Mouse (Mus musculus) forebrain, postnatal 0 days (tissue): ENCODE data around the gene Itih5. TPM values are rescaled to one million over a fixed set of nuclear protein-coding genes. Genes with fewer than 3 reads are reported as not detected.

Experiments used
- ATAC-seq: fragments of 200-750 bp; cut with Nextera tagmentation; 2 replicates; pipeline ENCODE4 v1.8.0; 2017; ENCODE audit warnings: mild to moderate bottlenecking, moderate library complexity
- DNase-seq: peaks from one replicate; pipeline ENCODE4 v3.0.0-alpha.2; 2015
- H3K27ac ChIP-seq: fragments of 300-500 bp; sonication (generic); 2 replicates; pipeline ENCODE4 v1.5.1; 2014; ENCODE audit warnings: low read depth, mild to moderate bottlenecking, antibody characterized with exemption, low read length, moderate library complexity, mixed read lengths
- H3K27me3 ChIP-seq: fragments of 300-500 bp; sonication (generic); 2 replicates; pipeline ENCODE4 v1.6.1; 2014; ENCODE audit warnings: mild to moderate bottlenecking, low read length, mixed read lengths; ENCODE audit not compliant: insufficient read depth
- H3K36me3 ChIP-seq: fragments of 300-500 bp; sonication (generic); 2 replicates; pipeline ENCODE4 v1.6.1; 2014; ENCODE audit warnings: mild to moderate bottlenecking, moderate library complexity; ENCODE audit not compliant: insufficient read depth
- H3K4me1 ChIP-seq: fragments of 300-500 bp; sonication (generic); 2 replicates; pipeline ENCODE4 v1.6.1; 2014; ENCODE audit warnings: antibody characterized with exemption; ENCODE audit not compliant: insufficient read depth
- H3K4me2 ChIP-seq: fragments of 300-500 bp; sonication (generic); 2 replicates; pipeline ENCODE4 v1.6.1; 2014; ENCODE audit warnings: low read depth, mild to moderate bottlenecking, moderate library complexity
- H3K4me3 ChIP-seq: fragments of 300-500 bp; sonication (generic); 2 replicates; pipeline ENCODE4 v1.5.1; 2014; ENCODE audit warnings: low read depth, low read length, mixed read lengths
- H3K9ac ChIP-seq: fragments of 300-500 bp; sonication (generic); 2 replicates; pipeline ENCODE4 v1.6.1; 2014; ENCODE audit warnings: mild to moderate bottlenecking
- H3K9me3 ChIP-seq: fragments of 300-500 bp; sonication (generic); 2 replicates; pipeline ENCODE4 v1.6.1; 2016; ENCODE audit warnings: low read length
- CTCF ChIP-seq: sonication (generic); IDR thresholded peaks from 2 replicates; pipeline ENCODE4 v1.5.1; 2016; ENCODE audit warnings: antibody characterized with exemption, control low read depth, low read depth
- WGBS: fragments of 180-500 bp; shearing (Covaris S2); extraction: QIAGEN DNeasy Blood & Tissue Kit; methylation state at CpG from one replicate; pipeline ENCODE4 v1.1.7; 2014; 5-methylcytosine and 5-hydroxymethylcytosine counted together
- polyA plus RNA-seq: library from polyadenylated mRNA; unstranded; fragments of >200 nt; fragmentation: Nextera tagmentation; extraction: Ambion mirVana; gene quantifications from 2 replicates; pipeline ENCODE4 v1.2.1, GENCODE M21; 2015
- total RNA-seq: library from RNA; depleted of rRNA; stranded (reverse); fragments of >200 nt; gene quantifications from 2 replicates; pipeline ENCODE4 v1.2.3, GENCODE M21; 2014

The Itih5 gene
- total and polyA plus RNA-seq, 2 experiments from 2014 or later: 7.3 to 15.7 TPM

DNA sequence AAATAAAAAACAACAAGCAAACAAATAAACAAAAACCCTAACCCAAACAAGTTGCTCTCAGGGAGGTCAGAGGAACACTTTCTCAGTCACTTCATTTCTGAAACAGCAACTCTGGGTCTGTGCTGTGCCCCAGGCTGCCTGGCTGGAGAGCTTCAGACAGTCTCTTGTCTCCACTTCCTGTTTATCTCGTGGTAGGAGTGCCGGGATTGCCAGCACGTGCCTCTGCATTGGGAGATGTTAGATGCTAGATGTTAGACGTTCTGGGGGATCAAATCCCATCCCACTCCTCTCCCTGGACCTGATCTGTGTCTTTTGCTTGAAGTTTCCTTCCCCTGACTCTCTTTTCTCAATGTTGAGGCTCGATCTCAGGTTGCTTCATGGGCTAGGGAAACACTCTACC lies 104.9 kb downstream of the Itih5 start:
- ATAC-seq (no peak), DNase-seq (no peak)
- no peak overlapping the region for H3K4me3 ChIP-seq
- H3K27me3 ChIP-seq: no peaks in the 10 kb centered on the region
- 76% methylated on average over 5 of the region's 5 CpGs for WGBS
- H3K36me3 ChIP-seq: no peaks in the 10 kb centered on the region
- H3K27ac ChIP-seq: no peak overlapping the region
- H3K4me1 ChIP-seq: no peaks in the 10 kb centered on the region
- H3K4me2 ChIP-seq: no peak overlapping the region
- no peak for TF ChIP-seq CTCF
- H3K9ac ChIP-seq: no peak overlapping the region
- H3K9me3 ChIP-seq: no peaks in the 10 kb centered on the region

DNA sequence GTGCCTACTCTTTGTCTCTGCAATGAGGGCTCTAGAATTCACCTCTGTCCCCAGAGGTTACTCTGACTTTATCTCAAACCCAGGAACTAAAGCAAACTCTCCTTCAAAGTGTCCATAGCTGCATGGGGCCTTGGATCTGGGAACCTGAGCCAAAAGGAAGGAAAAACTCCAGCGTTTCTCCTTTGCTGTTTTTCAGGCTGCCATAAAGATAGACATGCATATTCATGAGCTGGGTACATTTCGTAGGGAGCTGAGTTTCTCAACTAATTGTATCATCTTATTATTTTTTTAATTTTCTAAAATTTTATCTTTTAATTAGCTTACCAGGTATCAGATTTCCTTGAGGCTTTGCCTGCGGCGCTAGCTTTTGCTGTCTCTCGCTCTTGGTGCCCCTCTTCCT lies 106.7 kb downstream of the Itih5 start:
- H3K9ac ChIP-seq: no peak overlapping the region
- H3K27me3 ChIP-seq: no peaks in the 10 kb centered on the region
- H3K4me3 ChIP-seq: no peak overlapping the region
- ATAC-seq (no peak), DNase-seq (no peak)
- H3K4me1 ChIP-seq: no peaks in the 10 kb centered on the region
- no peaks in the 10 kb centered on the region for H3K36me3 ChIP-seq
- no peaks in the 10 kb centered on the region for H3K9me3 ChIP-seq
- no peak overlapping the region for H3K27ac ChIP-seq
- TF ChIP-seq CTCF: no peak
- WGBS: 30% methylated on average over 5 of the region's 5 CpGs
- no peak overlapping the region for H3K4me2 ChIP-seq

DNA sequence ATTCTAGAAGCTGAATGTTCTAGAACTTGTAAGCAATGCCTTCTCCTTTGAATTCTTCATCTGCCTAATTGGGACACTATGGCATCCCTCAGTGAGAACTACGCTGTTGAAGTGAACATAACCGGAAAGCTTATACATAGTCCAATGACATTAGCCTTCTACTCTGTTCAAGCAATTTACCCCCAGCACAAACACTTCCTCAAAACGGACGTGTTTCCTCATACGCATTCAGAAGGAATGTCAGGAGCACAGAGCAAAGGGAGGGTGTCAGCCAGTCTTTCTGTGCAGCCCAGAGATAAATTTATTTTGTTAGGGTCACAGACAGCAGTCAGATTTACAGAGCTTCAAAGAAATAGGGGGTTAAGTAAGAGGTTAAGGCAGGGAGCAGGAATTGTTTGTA lies 108.0 kb downstream of the Itih5 start:
- DNase-seq (no peak), ATAC-seq (no peak)
- Histone ChIP-seq H3K36me3 (no peaks in the 10 kb centered on the region), H3K9ac (no peak overlapping the region), H3K4me1 (no peaks in the 10 kb centered on the region), H3K4me3 (no peak overlapping the region), H3K27me3 (no peaks in the 10 kb centered on the region), H3K27ac (no peak overlapping the region), H3K9me3 (no peaks in the 10 kb centered on the region), H3K4me2 (no peak overlapping the region)
- no peak for TF ChIP-seq CTCF
- 79% methylated on average over 5 of the region's 5 CpGs for WGBS

DNA sequence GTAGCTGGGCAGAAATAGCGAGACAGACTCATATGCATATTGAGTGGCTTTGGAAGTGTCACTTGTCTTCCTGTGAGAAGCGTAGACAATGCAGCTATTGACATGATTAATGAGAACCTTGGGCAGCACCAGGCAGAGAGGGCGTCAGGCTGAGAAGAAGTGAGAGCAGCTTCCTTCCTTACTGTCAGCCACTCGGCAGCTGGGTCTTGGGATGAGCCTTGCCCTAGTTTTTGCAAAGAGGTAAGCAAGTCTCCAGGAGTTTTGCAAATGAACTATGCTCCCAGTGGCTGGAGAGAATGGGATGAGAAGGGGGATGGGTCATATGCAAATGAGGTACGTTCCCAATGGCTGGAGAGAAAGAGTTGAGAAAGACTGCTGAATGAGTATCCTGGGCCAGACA lies 109.4 kb downstream of the Itih5 start:
- H3K9ac ChIP-seq: no peak overlapping the region
- no peak overlapping the region for H3K27ac ChIP-seq
- ATAC-seq (no peak), DNase-seq (no peak)
- no peaks in the 10 kb centered on the region for H3K36me3 ChIP-seq
- TF ChIP-seq CTCF: no peak
- H3K4me1 ChIP-seq: no peaks in the 10 kb centered on the region
- H3K27me3 ChIP-seq: no peaks in the 10 kb centered on the region
- WGBS: 18% methylated on average over 5 of the region's 5 CpGs
- no peak overlapping the region for H3K4me2 ChIP-seq
- no peaks in the 10 kb centered on the region for H3K9me3 ChIP-seq
- no peak overlapping the region for H3K4me3 ChIP-seq

DNA sequence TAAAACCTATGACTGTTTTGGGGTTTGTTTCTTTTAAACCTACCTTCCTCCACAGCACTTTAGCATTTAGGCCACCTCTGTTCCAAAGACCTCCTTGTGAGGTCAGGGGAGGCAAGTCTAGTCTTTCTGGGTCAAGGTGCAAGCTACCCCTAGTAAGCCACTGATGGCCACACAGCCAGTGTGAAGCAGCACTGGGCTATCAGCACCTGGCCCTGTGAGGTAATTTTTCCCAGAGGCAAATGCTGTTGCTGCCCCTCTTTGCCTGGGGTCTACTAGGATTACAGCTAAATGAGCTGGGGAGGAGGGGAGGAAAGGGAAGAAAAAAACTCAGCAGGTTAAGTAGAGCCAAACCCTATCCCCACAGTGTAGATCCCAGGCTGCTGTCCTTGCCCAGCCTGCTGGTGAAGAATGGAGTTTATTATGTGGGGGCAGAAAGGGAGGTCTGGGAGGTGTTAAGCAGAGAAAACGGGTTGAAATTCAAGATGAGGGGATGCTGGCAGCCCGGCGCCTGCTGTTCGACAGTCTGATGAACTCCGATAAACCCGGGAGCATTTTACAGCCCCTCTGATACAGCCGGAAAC lies 110.6 kb downstream of the Itih5 start:
- 42% methylated on average over 7 of the region's 7 CpGs for WGBS
- Histone ChIP-seq H3K9me3 (no peaks in the 10 kb centered on the region), H3K27ac (no peak overlapping the region), H3K36me3 (no peaks in the 10 kb centered on the region), H3K4me3 (no peak overlapping the region), H3K4me1 (no peaks in the 10 kb centered on the region), H3K9ac (no peak overlapping the region), H3K27me3 (no peaks in the 10 kb centered on the region), H3K4me2 (no peak overlapping the region)
- no peak for TF ChIP-seq CTCF
- no peak for ATAC-seq
- no peak for DNase-seq

DNA sequence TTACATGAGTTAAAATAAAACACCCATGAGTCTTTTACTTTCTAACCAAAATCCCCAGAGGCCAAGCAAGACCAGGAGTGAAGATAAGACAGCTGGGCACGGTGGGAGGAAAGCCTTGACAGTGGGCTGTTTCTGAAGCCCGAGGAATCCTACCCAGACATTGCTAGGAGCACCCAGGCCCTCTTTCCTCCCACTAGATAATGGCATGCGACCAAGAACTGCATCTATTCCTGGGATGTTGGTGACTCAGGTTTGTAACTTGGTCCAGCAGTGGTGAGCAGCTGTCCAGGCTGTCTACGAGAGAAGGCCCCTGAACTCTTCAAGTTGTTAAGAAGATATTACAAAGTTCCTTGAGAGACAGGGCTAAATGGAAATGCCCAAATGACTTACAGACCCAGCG lies 112.5 kb downstream of the Itih5 start:
- H3K9me3 ChIP-seq: no peaks in the 10 kb centered on the region
- 84% methylated on average over 5 of the region's 5 CpGs for WGBS
- no peaks in the 10 kb centered on the region for H3K27me3 ChIP-seq
- no peak overlapping the region for H3K4me3 ChIP-seq
- no peaks in the 10 kb centered on the region for H3K36me3 ChIP-seq
- H3K9ac ChIP-seq: no peak overlapping the region
- no peaks in the 10 kb centered on the region for H3K4me1 ChIP-seq
- H3K4me2 ChIP-seq: no peak overlapping the region
- TF ChIP-seq CTCF: no peak
- ATAC-seq (no peak), DNase-seq (no peak)
- H3K27ac ChIP-seq: no peak overlapping the region

DNA sequence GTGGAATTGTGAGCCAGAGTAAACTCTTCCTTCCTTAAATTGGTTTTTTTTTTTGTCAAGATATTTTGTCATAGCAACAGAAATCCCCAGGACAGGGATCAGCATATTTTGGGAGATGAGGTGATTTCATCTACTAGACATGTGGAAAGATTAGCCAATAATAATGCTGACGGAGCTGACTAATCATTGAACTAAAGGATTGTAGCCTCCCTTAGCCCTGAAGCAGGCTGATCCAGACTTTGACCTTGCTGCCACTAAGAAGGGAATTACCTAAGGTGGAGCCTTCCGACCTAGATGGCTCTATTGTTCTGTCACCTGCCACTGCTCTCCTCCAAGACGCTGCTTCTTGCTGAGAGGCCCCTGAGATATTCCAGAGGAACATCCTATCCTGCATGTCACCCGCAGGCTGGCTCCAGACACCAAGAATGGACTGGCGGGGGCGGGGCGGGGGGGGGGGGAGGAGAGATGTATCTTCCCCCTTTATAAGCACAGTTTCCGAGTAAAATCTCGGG lies 119.3 kb downstream of the Itih5 start:
- Histone ChIP-seq H3K4me3 (no peak overlapping the region), H3K27ac (no peak overlapping the region), H3K27me3 (no peaks in the 10 kb centered on the region), H3K4me2 (no peak overlapping the region), H3K9ac (no peak overlapping the region), H3K4me1 (peaks cover 7% of the 10 kb centered on the region), H3K9me3 (no peaks in the 10 kb centered on the region), H3K36me3 (no peaks in the 10 kb centered on the region)
- DNase-seq: no peak
- no peak for TF ChIP-seq CTCF
- WGBS: 75% methylated on average over 8 of the region's 9 CpGs
- no peak for ATAC-seq
